Mouse (Mus musculus) yolk sac, embryonic 10.5 days (tissue): ENCODE measurements at regions not wholly inside any gene's neighbourhood (a gene's known extent, or its start where the extent isn't known, plus 50 kb on each side); places are given as distances from the start of the nearest gene placed in this dataset.

Source experiments
- DNase-seq: peaks from one replicate; pipeline ENCODE4 v3.0.0-alpha.2; 2017; ENCODE audit warnings: low spot score

- no peak for DNase-seq
Measured at GRCm38 (mm10) chr3:41296152-41296809, 213.4 kb upstream of the Pgrmc2 start.

- no peak for DNase-seq
Measured at GRCm38 (mm10) chr3:41295150-41295549, 212.3 kb upstream of the Pgrmc2 start.

GRCm38 (mm10) chr3:41290535-41291307, 207.9 kb upstream of the Pgrmc2 start:
- DNase-seq, result no peak

- no peak for DNase-seq
Measured at GRCm38 (mm10) chr3:41288735-41289134, 205.9 kb upstream of the Pgrmc2 start.

GRCm38 (mm10) chr3:41288066-41288465, 205.2 kb upstream of the Pgrmc2 start:
- DNase-seq, result no peak

GRCm38 (mm10) chr3:41285336-41285735, 202.5 kb upstream of the Pgrmc2 start:
- no peak for DNase-seq

GRCm38 (mm10) chr3:41284897-41285296, 202.1 kb upstream of the Pgrmc2 start:
- peak; percentile 85 for DNase-seq

GRCm38 (mm10) chr3:41282431-41283037, 199.7 kb upstream of the Pgrmc2 start:
- DNase-seq, result peak; percentile 51

GRCm38 (mm10) chr3:41276096-41276495, 193.2 kb upstream of the Pgrmc2 start:
- DNase-seq, result no peak

- DNase-seq, result no peak
Measured at GRCm38 (mm10) chr3:41268516-41268915, 185.7 kb upstream of the Pgrmc2 start.

GRCm38 (mm10) chr3:41266216-41266615, 183.4 kb upstream of the Pgrmc2 start:
- no peak for DNase-seq

- DNase-seq, result no peak
Measured at GRCm38 (mm10) chr3:41265399-41265798, 182.6 kb upstream of the Pgrmc2 start.

GRCm38 (mm10) chr3:41258291-41258690, 175.4 kb upstream of the Pgrmc2 start:
- DNase-seq, result peak; percentile 9

- DNase-seq, result no peak
Measured at GRCm38 (mm10) chr3:41244960-41245359, 162.1 kb upstream of the Pgrmc2 start.

- DNase-seq, result no peak
Measured at GRCm38 (mm10) chr3:41241856-41242552, 159.2 kb upstream of the Pgrmc2 start.

- no peak for DNase-seq
Measured at GRCm38 (mm10) chr3:41239801-41240200, 157.0 kb upstream of the Pgrmc2 start.

GRCm38 (mm10) chr3:41239246-41239645, 156.4 kb upstream of the Pgrmc2 start:
- DNase-seq, result no peak

GRCm38 (mm10) chr3:41238046-41238445, 155.2 kb upstream of the Pgrmc2 start:
- DNase-seq, result no peak

GRCm38 (mm10) chr3:41235610-41236009, 152.8 kb upstream of the Pgrmc2 start:
- no peak for DNase-seq

- DNase-seq, result no peak
Measured at GRCm38 (mm10) chr3:41234994-41235393, 152.1 kb upstream of the Pgrmc2 start.

- no peak for DNase-seq
Measured at GRCm38 (mm10) chr3:41234191-41234590, 151.3 kb upstream of the Pgrmc2 start.

- DNase-seq, result no peak
Measured at GRCm38 (mm10) chr3:41233439-41233838, 150.6 kb upstream of the Pgrmc2 start.
